Mouse (Mus musculus): ENCODE measurements around the gene Cdk18.

Gene Cdk18

GRCm38 (mm10) chr1:132109368-132109767 lies 30.1 kb downstream of the Cdk18 start:
- DNase-seq = no peak

DNA sequence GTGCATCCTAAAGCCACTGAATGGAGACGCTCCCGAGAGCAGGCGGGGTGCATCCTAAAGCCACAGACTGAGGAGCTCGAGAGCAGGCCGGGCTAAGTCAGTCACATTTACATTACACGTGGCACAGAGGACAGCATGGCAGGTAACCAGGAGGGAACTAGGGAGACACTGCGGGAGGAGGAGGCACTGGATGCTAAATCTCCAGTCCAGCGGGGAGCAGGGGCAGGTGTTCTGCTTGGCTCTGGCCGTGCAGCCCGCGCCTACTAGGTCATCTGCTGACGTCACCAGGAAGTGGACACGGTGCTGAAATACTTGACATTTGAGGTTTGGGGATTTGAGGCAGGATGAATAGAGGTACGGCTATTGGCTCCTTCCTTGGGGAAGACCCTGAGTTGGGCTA lies 35.1 kb downstream of the Cdk18 start:
- no peak for DNase-seq

DNA sequence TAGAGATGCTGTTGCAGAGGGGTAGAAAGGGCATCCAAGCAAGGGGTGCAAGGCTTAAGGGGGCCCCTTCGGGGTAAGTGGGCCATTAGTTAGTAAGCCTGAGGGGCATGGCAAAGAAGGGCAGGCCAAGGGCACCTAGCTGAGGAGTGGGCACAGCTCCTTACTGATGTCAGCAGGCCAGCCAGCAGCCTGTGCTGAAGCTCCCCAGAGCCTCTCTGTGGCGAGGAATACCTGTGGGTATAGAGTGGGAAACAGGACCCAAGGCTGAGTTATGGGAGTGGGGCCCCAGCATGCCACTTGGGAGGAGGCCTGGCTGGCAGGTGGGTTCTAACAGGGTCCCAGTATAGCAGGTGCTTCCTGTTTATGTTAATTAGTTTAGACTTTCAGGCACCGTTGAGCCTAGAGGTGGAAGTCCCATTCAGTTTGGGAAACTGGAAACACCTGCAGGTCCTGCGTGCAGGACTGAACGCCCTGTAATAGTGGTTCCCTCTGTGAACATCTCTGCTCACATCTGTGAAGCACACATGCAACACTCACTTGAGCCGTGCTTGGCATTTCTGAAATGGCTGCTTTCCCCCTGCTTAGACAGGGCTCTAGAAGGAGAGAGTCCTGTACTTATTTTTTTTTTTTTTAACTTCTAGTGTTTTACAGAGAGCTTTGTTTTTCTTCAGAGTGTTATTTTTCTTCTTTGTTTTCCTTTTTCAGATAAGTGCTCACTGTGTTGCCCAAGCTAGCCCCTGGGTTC lies 37.4 kb downstream of the Cdk18 start:
- no peak for DNase-seq

DNA sequence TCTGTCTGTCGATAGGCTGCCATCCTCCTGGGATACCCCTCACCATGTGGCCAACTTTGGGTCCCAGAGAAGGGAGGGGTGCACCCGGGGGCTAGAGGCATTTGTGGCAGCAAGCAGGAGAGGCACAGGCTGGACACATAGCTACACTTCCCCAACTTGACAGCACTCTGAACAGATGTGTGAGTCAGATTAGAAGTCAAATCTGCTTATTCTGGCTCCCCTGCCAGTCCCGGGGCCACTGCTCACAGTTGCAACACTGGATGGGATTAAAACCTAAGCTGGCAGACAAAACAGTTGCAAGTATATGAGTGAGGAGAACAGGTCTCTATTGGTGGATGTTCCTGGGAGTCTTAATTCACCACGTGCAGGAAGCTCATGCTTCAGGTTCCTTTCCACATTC lies 39.7 kb downstream of the Cdk18 start:
- DNase-seq = no peak

DNA sequence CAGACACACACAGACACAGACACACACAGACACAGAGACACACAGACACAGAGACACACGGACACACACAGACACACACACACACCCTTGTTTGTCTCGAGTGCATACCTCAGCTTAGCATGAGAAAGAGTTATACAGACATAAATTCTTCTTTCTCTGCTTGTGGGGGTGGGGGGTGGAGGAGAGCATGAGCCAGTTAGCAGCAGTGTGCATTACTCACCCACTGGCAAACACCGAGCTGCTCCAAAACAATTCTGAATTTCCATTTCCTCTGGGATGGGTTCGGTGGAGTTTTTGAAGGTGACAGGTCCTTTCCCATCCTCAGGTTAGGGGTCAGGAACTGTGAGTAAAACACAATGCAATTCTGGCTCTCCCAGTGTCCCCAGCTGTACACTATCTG lies 40.5 kb downstream of the Cdk18 start:
- no peak for DNase-seq

DNA sequence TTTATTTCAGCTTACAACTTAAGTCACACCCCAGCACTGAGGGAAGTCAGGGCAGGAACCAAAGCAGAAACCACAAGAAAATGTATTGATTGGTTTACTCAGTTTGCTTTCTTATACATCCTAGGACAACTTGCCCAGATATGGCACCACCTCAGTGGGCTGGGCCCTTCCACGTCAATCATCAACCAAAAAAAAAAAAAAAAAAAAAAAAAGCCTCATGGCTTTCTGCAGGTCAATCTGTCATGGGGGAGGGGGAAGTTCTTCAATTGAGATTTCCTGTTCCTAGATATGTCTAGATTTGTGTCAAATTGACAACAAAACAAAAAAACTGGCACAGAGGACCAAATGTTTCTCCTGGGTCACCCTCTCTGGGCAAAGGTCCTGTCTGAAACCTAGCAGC lies 41.4 kb downstream of the Cdk18 start:
- DNase-seq = no peak

DNA sequence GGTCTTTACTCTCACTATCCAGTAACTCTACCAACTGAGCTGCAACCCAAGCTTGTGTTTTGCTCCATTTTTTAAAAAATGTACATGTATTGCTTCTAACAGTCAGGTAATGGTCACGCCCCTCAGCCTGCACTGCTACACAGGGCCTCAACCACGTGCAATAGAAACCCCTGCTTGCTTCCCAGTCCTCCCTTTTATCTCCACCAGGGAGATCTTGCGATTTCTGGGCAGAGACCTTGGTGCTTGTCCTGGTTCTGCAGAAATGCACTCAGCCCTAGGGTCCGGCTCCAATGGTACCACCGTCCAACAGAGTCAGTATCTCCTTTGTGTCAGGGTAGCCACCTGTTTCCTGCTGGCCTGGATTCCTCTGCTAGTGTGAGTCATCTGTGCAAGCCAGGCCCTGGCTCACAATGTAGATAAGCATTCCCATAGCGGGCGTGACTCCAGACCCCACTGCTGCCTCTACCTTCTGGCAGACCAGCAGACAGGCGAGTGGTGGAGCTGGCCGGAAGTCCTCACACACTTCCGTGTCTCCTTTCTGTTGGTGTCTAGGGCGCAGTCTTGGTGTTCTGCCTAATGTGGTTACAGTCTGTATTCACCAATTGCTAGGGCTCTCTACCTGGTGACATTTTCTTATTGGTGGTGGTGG lies 44.0 kb downstream of the Cdk18 start:
- peak; percentile 40 for DNase-seq

DNA sequence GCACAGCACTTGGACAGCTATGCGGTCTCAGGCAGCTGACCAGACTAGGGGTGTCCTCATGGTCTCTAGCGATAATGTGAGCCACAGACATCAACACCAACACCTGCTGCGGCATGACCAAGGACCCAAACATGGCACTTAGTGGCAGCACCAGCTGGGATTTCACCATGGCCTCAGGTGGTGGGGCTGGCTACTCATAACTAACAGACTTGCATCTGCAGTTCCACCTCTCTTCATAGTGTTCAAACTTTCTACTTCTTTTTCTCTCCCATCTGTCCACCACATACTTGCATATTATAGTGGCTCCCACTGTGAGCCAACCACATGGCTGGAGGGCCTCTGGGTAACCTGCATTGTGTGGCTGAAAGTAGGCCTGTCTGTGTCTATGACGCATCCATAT lies 46.2 kb downstream of the Cdk18 start:
- no peak for DNase-seq

GRCm38 (mm10) chr1:132090266-132090665 lies 49.2 kb downstream of the Cdk18 start:
- no peak for DNase-seq

DNA sequence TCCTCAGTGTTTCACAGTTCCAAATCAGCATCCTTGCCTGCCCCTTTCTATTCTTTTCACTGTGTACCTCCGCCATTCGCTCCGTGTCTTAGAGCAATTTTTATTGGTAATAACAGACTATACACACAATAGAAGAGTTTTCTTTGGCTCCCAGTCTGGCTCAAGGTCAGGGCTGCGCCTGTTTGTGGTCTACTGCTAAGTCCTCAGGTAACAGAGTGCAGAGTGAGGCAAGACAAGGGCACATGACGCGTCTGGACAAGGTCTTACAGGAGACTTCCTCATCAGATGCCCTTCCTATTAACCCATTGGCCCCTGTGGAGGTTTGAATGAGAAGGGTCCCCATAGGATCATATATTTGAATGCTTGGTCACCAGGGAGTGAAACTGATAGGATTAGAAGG lies 49.7 kb downstream of the Cdk18 start:
- DNase-seq = no peak

GRCm38 (mm10) chr1:132088181-132088671 lies 51.3 kb downstream of the Cdk18 start:
- DNase-seq = no peak

DNA sequence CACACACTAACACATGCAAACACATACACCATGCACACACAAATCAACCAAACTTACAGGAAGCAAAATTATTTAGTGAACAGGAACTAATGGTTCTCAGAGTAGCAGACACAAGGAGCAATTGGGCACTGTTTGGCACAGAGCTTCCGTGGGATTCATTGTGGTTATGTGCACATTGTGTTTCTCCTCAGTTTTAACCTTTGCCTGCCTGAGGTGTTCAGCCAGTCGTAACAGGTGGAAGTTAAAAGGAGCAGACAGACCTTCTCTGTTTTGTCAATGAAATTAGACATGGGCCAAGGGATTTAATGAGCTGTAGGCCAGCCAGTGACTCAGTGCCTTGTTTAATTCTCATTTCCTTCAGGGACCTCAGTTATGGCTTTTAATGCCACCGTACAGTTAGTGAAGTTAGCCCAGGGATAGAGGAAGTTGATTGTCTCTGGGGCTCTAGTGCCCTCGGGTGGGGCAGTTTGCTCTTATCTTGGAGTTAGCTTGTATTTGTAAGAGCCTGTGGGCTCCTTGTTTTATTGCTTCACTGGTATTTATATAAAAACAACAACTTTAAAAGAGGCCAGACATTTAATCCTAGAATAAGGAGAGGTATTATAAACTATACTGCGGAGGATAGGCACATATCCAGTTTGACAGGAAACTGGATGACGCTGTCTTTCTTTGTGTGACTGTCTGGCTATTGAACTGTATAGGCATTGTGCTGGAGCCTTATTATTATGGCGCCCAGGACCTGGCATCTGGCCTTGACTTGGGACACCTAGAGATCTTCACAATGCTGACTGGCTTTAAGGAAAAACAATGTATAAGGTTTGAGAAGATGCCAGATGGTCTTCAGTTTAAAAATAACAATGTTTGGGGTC lies 54.1 kb downstream of the Cdk18 start:
- no peak for DNase-seq

GRCm38 (mm10) chr1:132078413-132078812 lies 61.1 kb downstream of the Cdk18 start:
- DNase-seq = no peak

GRCm38 (mm10) chr1:132075576-132075975 lies 63.9 kb downstream of the Cdk18 start:
- no peak for DNase-seq

DNA sequence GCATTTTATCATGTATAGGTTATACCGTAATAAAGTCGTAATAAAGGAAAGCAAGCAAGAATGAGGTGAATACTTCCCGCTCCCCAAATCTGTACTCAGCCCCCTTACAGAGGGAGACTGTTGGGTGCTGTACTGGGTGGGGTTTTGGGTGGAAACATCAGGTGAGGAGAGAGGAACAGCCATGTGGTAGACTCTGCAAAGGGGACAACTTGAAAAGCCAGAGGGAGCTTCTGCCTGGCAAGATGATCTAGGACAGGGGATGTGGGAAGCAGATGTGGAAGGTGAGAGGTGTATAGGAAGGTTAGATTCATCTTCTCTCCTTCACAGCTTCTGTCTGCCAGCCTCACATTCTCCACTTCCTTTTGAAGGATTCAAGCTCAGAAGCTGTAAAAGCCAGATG lies 68.8 kb downstream of the Cdk18 start:
- DNase-seq = no peak

- no peak for DNase-seq
Measured at GRCm38 (mm10) chr1:132069436-132069835, 70.0 kb downstream of the Cdk18 start.

GRCm38 (mm10) chr1:132067261-132068255 lies 71.9 kb downstream of the Cdk18 start, which contains the start of gene Mfsd4a:
Mfsd4a (minus strand) TSS chr1:132068062.
- DNase-seq = peak; percentile 56

DNA sequence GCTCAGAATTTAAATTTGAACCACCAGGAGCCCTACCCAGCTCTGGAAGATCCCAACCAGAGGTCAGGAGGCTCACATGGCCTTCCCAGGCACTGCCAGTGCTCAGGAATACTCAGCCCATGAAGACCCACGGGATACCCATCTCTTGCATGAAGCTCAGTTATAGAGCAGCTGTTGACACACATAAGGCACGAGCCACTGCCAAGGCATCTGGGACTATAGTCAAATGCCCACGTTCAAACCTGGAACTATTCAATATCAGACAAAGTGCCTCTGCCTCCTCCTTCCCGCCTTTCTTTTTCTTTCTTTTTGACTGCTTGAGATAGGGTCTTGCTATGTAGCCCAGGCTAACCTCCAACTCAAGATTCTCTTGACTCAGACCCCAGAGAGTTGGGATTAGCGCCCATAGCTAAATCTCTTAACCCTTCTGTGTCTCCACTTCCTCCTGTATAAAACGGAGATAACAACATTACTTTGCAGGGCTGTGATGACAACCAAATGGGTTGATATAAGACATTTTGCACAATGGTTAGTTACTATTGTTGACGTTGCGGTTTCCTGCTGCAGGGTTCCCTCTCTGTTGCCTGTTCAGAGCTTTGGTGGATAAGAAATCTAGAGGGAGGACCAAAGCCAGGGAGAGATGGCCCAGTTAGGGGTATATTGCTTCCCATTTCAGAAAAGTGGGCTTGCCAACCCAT lies 73.9 kb downstream of the Cdk18 start:
- no peak for DNase-seq

- no peak for DNase-seq
Measured at GRCm38 (mm10) chr1:132065001-132065400, 74.5 kb downstream of the Cdk18 start.

DNA sequence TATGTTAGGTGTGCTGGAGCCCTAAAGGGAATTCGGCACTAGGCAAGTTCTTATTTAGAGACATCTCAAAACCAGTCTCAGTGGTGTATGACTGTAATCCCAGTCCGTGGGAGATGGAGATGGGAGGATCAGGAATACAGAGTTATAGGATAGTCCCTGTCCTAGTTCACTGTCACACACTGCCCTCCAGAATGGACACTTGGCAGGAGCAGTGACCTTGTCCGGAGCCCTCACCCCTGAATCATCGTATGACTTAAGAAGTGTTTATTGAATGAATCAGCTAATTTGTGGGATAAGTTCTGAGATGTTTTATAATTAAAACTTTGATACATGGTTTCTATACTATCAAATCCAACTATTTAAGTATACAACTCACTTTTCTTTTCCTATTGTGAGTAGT lies 76.4 kb downstream of the Cdk18 start:
- no peak for DNase-seq
